Mouse (Mus musculus): ENCODE results near the gene Cyp4a29. TPM values are rescaled to one million over a fixed set of nuclear protein-coding genes. Genes with fewer than 3 reads are reported as not detected.
"Not testable (repeated sequence)": the region's sequence is repeated elsewhere in the genome, so short reads cannot be mapped to it uniquely, and the experiment has no call there.

The Cyp4a29 gene
- total RNA-seq (2021) = not detected

GRCm38 (mm10) chr4:115241784-115242183 is at the start of gene Cyp4a29:
TSS of gene Cyp4a29 (plus strand) at chr4:115242084.
- intact Hi-C loops (cut with DNase I) = no loop called here
- DNase-seq = no peak

- DNase-seq; intact Hi-C loops (cut with DNase I): not testable (repeated sequence)
Measured at GRCm38 (mm10) chr4:115232901-115233300, 9.0 kb upstream of the Cyp4a29 start.

- intact Hi-C loops (cut with DNase I) = no loop called here
- DNase-seq = no peak
Measured at GRCm38 (mm10) chr4:115236462-115237096, 5.3 kb upstream of the Cyp4a29 start.

GRCm38 (mm10) chr4:115264687-115265569 is 23.0 kb downstream of the Cyp4a29 start:
- DNase-seq; intact Hi-C loops (cut with DNase I): not testable (repeated sequence)

GRCm38 (mm10) chr4:115278215-115278982 is 36.5 kb downstream of the Cyp4a29 start:
- DNase-seq; intact Hi-C loops (cut with DNase I): not testable (repeated sequence)

- DNase-seq = no peak
- intact Hi-C loops (cut with DNase I) = no loop called here
Measured at GRCm38 (mm10) chr4:115280342-115280741, 38.5 kb downstream of the Cyp4a29 start.

GRCm38 (mm10) chr4:115280779-115281178 is 38.9 kb downstream of the Cyp4a29 start:
- DNase-seq; intact Hi-C loops (cut with DNase I): not testable (repeated sequence)

- DNase-seq; intact Hi-C loops (cut with DNase I): not testable (repeated sequence)
Measured at GRCm38 (mm10) chr4:115281231-115281767, 39.4 kb downstream of the Cyp4a29 start.

- intact Hi-C loops (cut with DNase I); DNase-seq: not testable (repeated sequence)
Measured at GRCm38 (mm10) chr4:115298746-115299145, 56.9 kb downstream of the Cyp4a29 start, which contains the start of gene Cyp4a12a. TSS of gene Cyp4a12a (plus strand) at chr4:115299046.

Other genes starting within 250 kb of the Cyp4a29 start
- 1 to 10 TPM; 2.9 to 3.1 TPM for gene Stil, start 241.9 kb upstream of the Cyp4a29 start, total RNA-seq (2021)
- 1 to 10 TPM; 2.1 to 2.4 TPM for gene Tal1, start 185.7 kb upstream of the Cyp4a29 start, total RNA-seq (2021)
- under 1 TPM; 0.84 to 0.95 TPM for gene Pdzk1ip1, start 153.4 kb upstream of the Cyp4a29 start, total RNA-seq (2021)
- gene Cyp4x1, start 107.8 kb upstream of the Cyp4a29 start, total RNA-seq (2021) = 10 to 100 TPM; 21.1 to 22.1 TPM
- gene Cyp4a12a, start 57.0 kb downstream of the Cyp4a29 start, total RNA-seq (2021) = not detected
- not detected for gene Cyp4a12b, start 169.5 kb downstream of the Cyp4a29 start, total RNA-seq (2021)
- not detected for gene Cyp4a30b, start 210.5 kb downstream of the Cyp4a29 start, total RNA-seq (2021)

All from left cerebral cortex, postnatal 4 days (tissue).